Comparison of ENCODE assay signal across 8 mouse cellular contexts in the genomic region with DNA sequence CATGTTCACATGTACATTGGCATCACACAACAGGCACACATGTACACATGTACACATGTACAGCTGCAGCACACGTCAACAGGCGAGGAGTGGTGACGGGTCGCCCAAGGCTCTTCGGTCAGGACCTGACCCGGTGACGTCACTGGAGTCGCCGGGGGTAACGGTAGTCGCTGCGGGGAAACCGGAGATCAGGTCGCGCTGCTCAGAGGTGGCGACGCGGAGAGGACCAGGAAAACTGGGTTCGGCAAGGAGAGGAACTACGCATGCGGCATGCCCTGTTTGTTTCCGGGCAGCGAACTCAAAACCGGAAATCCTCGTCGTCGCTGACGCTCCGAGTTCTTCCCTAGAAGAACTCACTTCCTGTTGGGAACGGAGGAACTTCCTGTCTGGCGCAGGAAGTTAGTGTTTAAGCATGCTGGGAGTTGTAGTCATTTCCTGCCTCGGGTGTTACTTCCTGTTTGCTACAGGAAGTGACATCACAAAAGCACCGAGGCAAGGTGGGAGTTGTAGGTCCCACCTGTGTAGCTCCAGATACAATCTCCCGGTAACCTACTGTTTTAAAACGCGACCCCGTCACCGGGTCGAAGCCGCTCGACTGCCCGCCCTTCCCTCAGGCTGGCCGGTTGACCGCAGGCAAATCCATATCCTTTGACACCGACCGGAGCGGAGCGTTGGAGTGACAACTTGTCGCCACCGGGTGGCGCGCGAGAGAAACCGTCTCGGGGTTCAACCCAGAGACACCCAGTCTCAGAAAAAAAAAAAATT.
DNase-seq lines count a peak whose midpoint lies in the region; ATAC-seq lines count a peak whose summit lies in the region.

No protein-coding gene starts in this region.

- under 1% methylated on average over 55 of the region's 55 CpGs for WGBS in hindbrain, embryonic 15.5 days

- ATAC-seq in hindbrain, embryonic 15.5 days (ENCODE audit: low FRiP score, low read depth), result peak; percentile 99

- peak overlapping the region; percentile 88 for H3K27ac ChIP-seq in hindbrain, embryonic 15.5 days (replicated peaks)

- peak overlapping the region; percentile 92 for H3K4me2 ChIP-seq in hindbrain, embryonic 15.5 days

- peak; percentile 92 for DNase-seq in T-cell, adult 2 months (ENCODE audit: low spot score)
- DNase-seq in cerebellum, postnatal 36 days, result peak; percentile 85 to 86
- DNase-seq in frontal cortex, postnatal 36 days (ENCODE audit: low spot score in 2 of 2), result peak; percentile 82 to 91
- peak; percentile 94 for DNase-seq in left cerebral cortex, adult 11 months (ENCODE audit: low spot score)
- DNase-seq in lung, postnatal 4 days, result peak; percentile 88 to 90
- peak; percentile 95 for DNase-seq in retina, postnatal 7 days (ENCODE audit: low read depth, low spot score)
- DNase-seq in urinary bladder, adult 2 months (ENCODE audit: low spot score), result peak; percentile 87

- peaks cover 11% of the 10 kb centered on the region for H3K4me1 ChIP-seq in hindbrain, embryonic 15.5 days (replicated peaks)

- H3K9ac ChIP-seq in hindbrain, embryonic 15.5 days, result peak overlapping the region; percentile 61

- no peaks in the 10 kb centered on the region for H3K36me3 ChIP-seq in hindbrain, embryonic 15.5 days

- H3K4me3 ChIP-seq in hindbrain, embryonic 15.5 days, result peak overlapping the region; percentile 72

- H3K27me3 ChIP-seq in hindbrain, embryonic 15.5 days, result no peaks in the 10 kb centered on the region

- H3K9me3 ChIP-seq in hindbrain, embryonic 15.5 days, result no peaks in the 10 kb centered on the region

Comparison
In these comparisons a context has a peak if more than half of its experiments do, and no peak if none do; other contexts are left out.
1. Peak in every context shown above with its lines: DNase-seq, ATAC-seq, H3K4me3 ChIP-seq and H3K27ac ChIP-seq.